Mouse (Mus musculus) hindbrain, embryonic 11.5 days (tissue): ENCODE results near the gene Ackr2. TPM values are rescaled to one million over a fixed set of nuclear protein-coding genes. Genes with fewer than 3 reads are reported as not detected.

ENCODE experiments used
- ATAC-seq: fragments of 200-750 bp; cut with Nextera tagmentation; 2 replicates; pipeline ENCODE4 v1.8.0; 2017; ENCODE audit warnings: mild to moderate bottlenecking, moderate TSS enrichment, moderate library complexity; ENCODE audit not compliant: low FRiP score
- DNase-seq: peaks from one replicate; pipeline ENCODE4 v3.0.0-alpha.2; 2015; ENCODE audit warnings: low spot score
- H3K27ac ChIP-seq: fragments of 300-500 bp; sonication (generic); 2 replicates; pipeline ENCODE4 v1.5.1; 2014; ENCODE audit warnings: mild to moderate bottlenecking, low read depth, low read length
- H3K27me3 ChIP-seq: fragments of 300-500 bp; sonication (generic); 2 replicates; pipeline ENCODE4 v1.6.1; 2014; ENCODE audit warnings: mild to moderate bottlenecking, low read length, moderate library complexity, mixed read lengths; ENCODE audit not compliant: control insufficient read depth, insufficient read depth
- H3K36me3 ChIP-seq: fragments of 300-500 bp; sonication (generic); 2 replicates; pipeline ENCODE4 v1.6.1; 2014; ENCODE audit warnings: mild to moderate bottlenecking, low read length, moderate library complexity, mixed read lengths; ENCODE audit not compliant: control insufficient read depth, insufficient read depth
- H3K4me1 ChIP-seq: fragments of 300-500 bp; sonication (generic); replicated peaks from 2 replicates; pipeline ENCODE4 v1.6.1; 2014; ENCODE audit warnings: low read length, mixed read lengths; ENCODE audit not compliant: control insufficient read depth, insufficient read depth
- H3K4me2 ChIP-seq: fragments of 300-500 bp; sonication (generic); replicated peaks from 2 replicates; pipeline ENCODE4 v1.6.1; 2014; ENCODE audit warnings: mild to moderate bottlenecking, low read depth, low read length
- H3K4me3 ChIP-seq: fragments of 300-500 bp; sonication (generic); 2 replicates; pipeline ENCODE4 v1.5.1; 2014; ENCODE audit warnings: low read depth, low read length
- H3K9ac ChIP-seq: fragments of 300-500 bp; sonication (generic); 2 replicates; pipeline ENCODE4 v1.6.1; 2014; ENCODE audit warnings: low read depth, low read length
- H3K9me3 ChIP-seq: fragments of 300-500 bp; sonication (generic); 2 replicates; pipeline ENCODE4 v1.6.1; 2016; ENCODE audit warnings: low read length; ENCODE audit not compliant: control insufficient read depth
- WGBS: fragments of 180-500 bp; shearing (Covaris S2); extraction: QIAGEN DNeasy Blood & Tissue Kit; methylation state at CpG from one replicate; pipeline ENCODE4 v1.1.7; 2014; 5-methylcytosine and 5-hydroxymethylcytosine counted together
- polyA plus RNA-seq: library from polyadenylated mRNA; unstranded; fragments of >200 nt; fragmentation: Nextera tagmentation; extraction: Ambion mirVana; gene quantifications from 2 replicates; pipeline ENCODE4 v1.2.1, GENCODE M21; 2014

Ackr2 gene
- 1.2 and 1.4 TPM in 2 replicates for polyA plus RNA-seq

DNA sequence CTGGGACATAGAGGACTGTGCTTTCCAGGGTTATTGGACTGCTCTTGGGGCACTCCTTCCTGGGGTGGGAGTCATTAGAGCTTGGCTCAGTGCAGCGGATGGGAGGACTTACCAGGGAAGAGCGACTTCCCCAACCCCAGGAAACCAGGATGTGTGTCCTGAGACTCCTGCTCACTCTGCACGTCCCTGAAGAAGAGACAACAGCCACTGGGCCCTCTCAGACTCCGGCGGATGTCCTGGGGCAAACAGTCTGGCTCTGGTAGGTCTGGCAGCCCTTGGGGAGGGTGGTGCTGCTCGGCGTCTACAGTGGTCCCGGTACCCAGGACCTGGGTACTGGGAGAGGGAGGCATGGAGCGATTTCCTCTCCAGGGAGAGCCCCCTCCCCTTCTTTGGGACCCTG is at the start of gene Ackr2:
TSS of gene Ackr2 (plus strand) at position 111 of the 400 bp plus-strand sequence.
- Histone ChIP-seq H3K4me3 (no peak within 1 kb of the TSS), H3K9me3 (no peaks in the 10 kb centered on the region), H3K27me3 (no peaks in the 10 kb centered on the region), H3K36me3 (no peaks in the 10 kb centered on the region), H3K27ac (no peak within 1 kb of the TSS), H3K4me2 (no peak within 1 kb of the TSS), H3K9ac (no peak within 1 kb of the TSS), H3K4me1 (no peaks in the 10 kb centered on the region)
- ATAC-seq: no peak
- WGBS: 81% methylated on average over 9 of the region's 9 CpGs
- DNase-seq: no peak

DNA sequence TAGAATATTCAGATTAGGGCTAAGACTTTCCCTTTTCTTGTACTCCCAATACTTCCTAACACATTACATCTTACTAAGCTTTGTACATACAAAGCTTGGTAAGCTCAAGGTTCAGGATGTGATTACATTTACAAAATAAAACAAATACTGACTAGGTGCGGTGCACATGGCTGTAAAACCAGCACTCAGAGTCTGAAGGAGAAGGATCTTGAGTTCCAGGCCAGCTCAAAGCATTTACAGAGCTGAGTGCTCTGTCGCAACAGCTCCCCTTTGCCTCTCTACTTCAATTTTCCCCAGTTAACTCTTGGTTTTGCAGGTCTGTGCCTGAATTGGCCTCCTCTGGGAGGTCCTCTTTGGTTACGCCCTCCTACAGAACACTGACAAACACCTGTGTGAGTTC is 43.9 kb upstream of the Ackr2 start:
- Histone ChIP-seq H3K4me2 (no peak overlapping the region), H3K4me3 (no peak overlapping the region), H3K36me3 (no peaks in the 10 kb centered on the region), H3K4me1 (0 out of 2 replicates have a peak, but pooled peaks cover 2% of the 10 kb centered on the region), H3K9me3 (no peaks in the 10 kb centered on the region), H3K9ac (no peak overlapping the region), H3K27me3 (no peaks in the 10 kb centered on the region), H3K27ac (no peak overlapping the region)
- no peak for ATAC-seq
- DNase-seq: no peak
- WGBS: 95% methylated on average over 3 of the region's 3 CpGs

DNA sequence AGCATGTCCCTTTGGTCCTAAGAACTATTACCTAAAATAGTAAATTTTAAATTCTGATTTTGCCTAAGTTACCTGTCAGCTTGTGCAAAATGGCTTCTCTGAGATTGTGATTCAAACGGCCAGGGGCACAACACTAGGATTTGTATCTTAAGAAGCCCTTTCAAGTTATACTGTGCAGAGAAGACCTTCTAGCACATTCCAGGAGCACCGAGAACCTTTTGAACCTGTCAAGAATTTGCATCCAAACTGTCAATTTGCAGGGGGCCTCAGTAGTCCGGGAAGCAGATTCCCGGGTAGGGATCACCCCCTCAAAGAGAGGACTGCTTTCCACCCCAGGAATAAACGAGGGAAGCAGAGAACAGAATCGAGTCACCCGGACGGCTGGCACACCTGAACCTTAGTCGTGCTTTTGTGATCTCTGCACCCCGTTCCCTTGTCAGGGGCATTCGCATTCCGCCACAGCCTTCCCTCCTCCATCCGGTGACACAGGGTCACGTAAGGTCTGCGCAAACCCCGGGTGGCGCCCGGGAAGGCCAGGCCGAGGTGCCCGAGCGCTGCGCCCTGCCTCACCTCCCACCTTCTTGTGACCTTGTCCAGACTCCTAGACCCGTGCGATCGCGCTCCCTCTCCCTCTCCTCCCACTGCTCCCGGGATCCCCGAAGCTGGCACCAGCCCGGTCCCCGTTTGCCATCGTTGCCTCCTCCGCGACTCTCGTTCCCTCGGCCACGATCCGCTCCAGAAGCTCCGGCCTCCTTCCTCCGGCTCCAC is 41.3 kb upstream of the Ackr2 start:
- 0 out of 2 replicates have a peak, but pooled peaks cover 2% of the 10 kb centered on the region for H3K4me1 ChIP-seq
- no peaks in the 10 kb centered on the region for H3K9me3 ChIP-seq
- DNase-seq: no peak
- H3K4me3 ChIP-seq: peak overlapping the region; percentile 82
- no peaks in the 10 kb centered on the region for H3K27me3 ChIP-seq
- H3K9ac ChIP-seq: peak overlapping the region; percentile 84
- H3K4me2 ChIP-seq: peak overlapping the region; percentile 61
- no peaks in the 10 kb centered on the region for H3K36me3 ChIP-seq
- H3K27ac ChIP-seq: peak overlapping the region; percentile 92
- ATAC-seq: peak; percentile 59
- 2% methylated on average over 38 of the region's 39 CpGs for WGBS

DNA sequence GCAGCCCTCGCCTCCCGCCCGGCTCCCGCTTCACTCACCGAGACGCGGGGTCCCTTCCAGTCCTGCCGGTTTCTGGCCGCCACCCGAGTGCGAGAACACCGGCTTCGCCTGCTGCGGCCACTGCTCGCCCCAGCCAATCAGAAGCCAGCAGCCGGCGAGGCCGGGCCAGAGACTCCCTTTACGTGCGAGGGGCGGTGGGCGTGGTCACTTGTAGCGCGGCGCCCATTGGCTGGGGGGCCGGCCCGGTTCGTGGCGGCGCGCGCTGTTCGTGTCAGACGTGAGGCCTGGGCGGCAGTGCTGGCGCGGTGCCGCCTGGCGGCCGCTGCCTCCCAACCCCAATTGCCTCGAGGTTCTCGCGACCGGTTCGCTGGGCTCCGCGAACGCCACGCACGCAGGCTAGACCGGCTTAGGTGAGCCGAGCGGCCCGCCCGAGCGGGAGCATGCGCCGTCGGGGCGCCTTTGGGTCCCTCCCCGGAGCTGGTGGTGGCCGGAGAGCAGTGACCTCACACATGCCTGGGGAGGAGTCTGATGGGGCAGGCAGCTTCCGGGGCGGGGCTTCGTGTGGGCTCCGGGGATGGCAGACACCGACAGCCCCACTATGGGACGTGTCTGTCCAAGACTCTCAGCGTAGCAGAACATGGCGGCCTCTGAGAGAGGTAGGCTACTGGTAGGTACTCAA is 40.5 kb upstream of the Ackr2 start:
- peak; percentile 99 for ATAC-seq

DNA sequence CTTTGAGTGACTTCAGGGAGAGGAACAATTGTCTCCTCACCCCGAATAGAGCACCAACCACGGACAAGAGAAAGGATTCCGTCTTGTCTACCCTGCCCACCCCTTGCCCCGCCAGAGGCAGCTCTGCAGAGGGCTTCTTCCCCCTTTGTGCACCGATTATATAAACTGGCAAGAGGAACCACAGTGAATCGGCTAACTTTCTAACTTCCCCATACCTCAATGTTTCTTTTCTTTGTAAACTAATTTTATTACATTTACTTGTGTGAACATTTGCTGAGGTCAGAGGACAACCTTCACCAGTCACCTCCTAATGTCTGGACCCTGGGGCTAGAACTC is 40.0 kb upstream of the Ackr2 start, which contains the start of gene Higd1a:
TSS of gene Higd1a (minus strand) at position 210 of the 336 bp plus-strand sequence.
- Histone ChIP-seq H3K27ac (peak within 1 kb of the TSS; percentile 92), H3K4me2 (peak within 1 kb of the TSS; percentile 61), H3K36me3 (no peaks in the 10 kb centered on the region), H3K9me3 (no peaks in the 10 kb centered on the region), H3K4me1 (0 out of 2 replicates have a peak, but pooled peaks cover 2% of the 10 kb centered on the region), H3K9ac (peak within 1 kb of the TSS; percentile 84), H3K27me3 (no peaks in the 10 kb centered on the region), H3K4me3 (peak within 1 kb of the TSS; percentile 82)
- ATAC-seq (0 out of 2 replicates have a peak, but pooled peaks have one; percentile 0), DNase-seq (no peak)
- WGBS: 18% methylated on average over 6 of the region's 6 CpGs

More for the DNA sequence above, 40.5 kb upstream of the Ackr2 start:
- Histone ChIP-seq H3K27ac (peak overlapping the region; percentile 92), H3K27me3 (no peaks in the 10 kb centered on the region), H3K36me3 (no peaks in the 10 kb centered on the region), H3K9me3 (no peaks in the 10 kb centered on the region), H3K9ac (peak overlapping the region; percentile 84), H3K4me2 (peak overlapping the region; percentile 61), H3K4me1 (0 out of 2 replicates have a peak, but pooled peaks cover 2% of the 10 kb centered on the region), H3K4me3 (peak overlapping the region; percentile 82)
- under 1% methylated on average over 46 of the region's 70 CpGs for WGBS
- peak; percentile 98 for DNase-seq

DNA sequence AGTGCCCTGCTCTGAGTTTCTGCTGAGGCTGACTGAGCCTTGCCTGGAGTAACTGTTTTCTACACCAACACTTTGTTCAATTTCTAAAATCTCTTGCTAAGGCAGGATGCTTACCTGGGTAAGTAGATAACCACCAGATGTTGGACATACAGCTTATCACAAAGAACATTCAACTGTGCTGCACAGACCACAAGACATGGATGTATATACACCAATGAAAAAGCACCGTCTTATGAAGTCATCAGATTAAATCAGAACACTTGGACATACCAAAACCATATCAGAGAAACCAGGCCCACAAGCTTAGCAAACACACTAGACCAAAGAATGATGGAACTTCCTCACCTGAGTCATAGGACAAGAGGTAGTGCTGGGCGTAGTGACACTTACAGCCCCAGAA is 38.8 kb upstream of the Ackr2 start:
- Histone ChIP-seq H3K27ac (no peak overlapping the region), H3K36me3 (no peaks in the 10 kb centered on the region), H3K4me1 (0 out of 2 replicates have a peak, but pooled peaks cover 2% of the 10 kb centered on the region), H3K4me3 (no peak overlapping the region), H3K27me3 (no peaks in the 10 kb centered on the region), H3K9ac (no peak overlapping the region), H3K4me2 (no peak overlapping the region), H3K9me3 (no peaks in the 10 kb centered on the region)
- ATAC-seq: no peak
- 97% methylated on average over 2 of the region's 2 CpGs for whole genome bisulfite sequencing
- no peak for DNase-seq

DNA sequence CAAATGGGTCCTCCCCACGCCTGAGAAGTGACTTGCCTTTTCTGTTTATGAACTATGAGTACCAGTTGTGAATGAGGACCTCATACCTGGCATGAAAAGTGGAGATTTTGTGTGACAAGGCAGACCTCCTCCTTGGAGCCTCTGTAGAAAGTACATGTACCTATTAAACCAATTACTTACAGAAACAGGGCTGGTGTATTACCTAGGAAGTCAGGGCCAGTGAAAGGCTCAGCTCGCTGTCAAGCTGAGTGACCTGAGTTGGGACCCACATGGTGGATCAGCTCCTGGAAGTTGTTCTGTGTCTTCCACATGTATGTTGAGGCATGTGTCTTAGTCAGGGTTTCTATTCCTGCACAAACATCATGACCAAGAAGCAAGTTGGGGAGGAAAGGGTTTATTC is 37.2 kb upstream of the Ackr2 start:
- Histone ChIP-seq H3K27me3 (no peaks in the 10 kb centered on the region), H3K9ac (no peak overlapping the region), H3K4me2 (no peak overlapping the region), H3K4me3 (no peak overlapping the region), H3K9me3 (no peaks in the 10 kb centered on the region), H3K36me3 (no peaks in the 10 kb centered on the region), H3K27ac (no peak overlapping the region), H3K4me1 (0 out of 2 replicates have a peak, but pooled peaks cover 2% of the 10 kb centered on the region)
- WGBS: 88% methylated on average over 2 of the region's 2 CpGs
- ATAC-seq: no peak
- DNase-seq: no peak

DNA sequence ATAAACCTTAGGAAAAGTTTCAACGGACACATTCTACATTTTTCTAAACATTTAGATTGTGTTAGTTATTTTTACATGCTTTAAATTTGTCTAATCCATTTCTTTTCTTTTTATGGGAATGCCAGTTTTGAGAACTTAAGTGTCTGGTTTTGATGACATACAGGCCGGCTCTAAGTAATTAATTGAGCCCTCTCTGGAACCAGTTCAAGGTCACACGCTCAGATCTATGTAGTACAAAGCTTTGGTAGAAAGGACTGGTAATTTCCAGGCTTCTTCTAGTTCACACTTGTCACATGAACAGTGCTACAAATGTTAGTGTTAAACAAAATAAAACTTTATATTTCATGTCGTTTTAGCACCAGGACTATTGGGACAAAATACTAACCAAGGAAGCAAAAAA is 33.3 kb upstream of the Ackr2 start:
- Histone ChIP-seq H3K4me2 (no peak overlapping the region), H3K27me3 (no peaks in the 10 kb centered on the region; the same call in 1 of the 2 replicates), H3K36me3 (no peaks in the 10 kb centered on the region), H3K27ac (no peak overlapping the region), H3K4me3 (no peak overlapping the region), H3K9me3 (no peaks in the 10 kb centered on the region), H3K9ac (no peak overlapping the region), H3K4me1 (no peaks in the 10 kb centered on the region)
- 75% methylated on average over 4 of the region's 4 CpGs for WGBS
- no peak for DNase-seq
- no peak for ATAC-seq
